Mouse (Mus musculus) cerebellum, adult 11-12 months (tissue): ENCODE results near the gene Zfhx2.

Source experiments
- DNase-seq: peaks from one replicate; pipeline ENCODE4 v3.0.0; 2022

Zfhx2 gene

DNA sequence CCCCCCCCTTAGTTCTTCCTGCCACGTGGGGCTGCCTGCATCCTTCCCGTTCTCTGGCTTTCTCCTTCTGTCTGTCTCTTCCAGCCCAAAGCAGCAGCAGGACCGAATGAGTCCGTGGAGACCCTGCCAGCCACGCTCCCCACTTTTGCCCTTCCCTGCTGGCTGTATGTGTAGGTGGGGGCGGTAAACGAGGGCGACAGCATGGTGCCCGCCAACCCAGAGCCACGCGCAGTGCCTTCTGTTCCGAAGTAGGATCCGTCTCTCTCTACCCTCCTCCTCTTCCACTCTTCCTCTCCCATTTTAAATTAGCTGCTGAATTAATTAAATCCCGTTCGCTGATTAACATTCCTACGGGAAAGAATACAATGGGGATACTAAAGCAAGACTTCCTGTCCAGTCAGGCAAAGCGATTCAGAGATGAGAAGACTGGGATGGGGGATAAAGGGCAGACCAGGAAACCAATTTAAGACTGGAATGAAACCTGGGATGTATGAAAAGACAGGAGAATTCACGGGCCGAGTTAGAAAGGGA, 59.4 kb downstream of the Zfhx2 start:
- DNase-seq: no peak

DNA sequence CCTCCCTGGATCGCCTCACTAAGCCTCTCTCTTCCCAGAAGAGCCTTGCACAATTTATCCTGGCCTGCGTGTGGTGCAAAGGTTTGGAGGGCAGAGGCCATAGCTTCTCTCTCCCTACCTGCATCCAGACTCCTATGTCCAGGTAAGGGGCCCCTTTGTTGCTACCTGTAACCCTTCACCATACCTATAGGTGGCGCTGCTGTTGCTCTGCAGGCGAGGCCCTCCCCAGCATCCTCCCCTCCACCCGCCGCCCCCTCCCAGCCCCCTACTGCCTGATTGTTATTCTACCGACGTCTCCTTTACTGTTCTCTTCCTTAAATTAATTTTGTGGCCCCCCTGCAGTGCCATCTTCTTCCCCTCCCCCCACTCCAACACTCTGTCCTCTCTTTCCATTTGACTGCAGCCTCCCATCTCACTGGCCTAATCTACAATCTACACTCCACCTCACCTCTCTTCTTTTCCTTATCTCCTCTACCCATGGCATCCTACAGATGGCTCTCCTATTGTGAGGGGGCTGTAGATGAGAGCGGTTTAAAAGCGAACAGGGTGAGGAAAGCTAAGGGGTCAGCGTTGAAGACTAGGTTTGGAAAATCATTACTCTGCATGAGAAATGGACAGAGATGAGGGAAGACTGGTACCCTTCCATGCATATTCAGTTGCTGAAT, 63.0 kb downstream of the Zfhx2 start:
- DNase-seq: peak; percentile 66

DNA sequence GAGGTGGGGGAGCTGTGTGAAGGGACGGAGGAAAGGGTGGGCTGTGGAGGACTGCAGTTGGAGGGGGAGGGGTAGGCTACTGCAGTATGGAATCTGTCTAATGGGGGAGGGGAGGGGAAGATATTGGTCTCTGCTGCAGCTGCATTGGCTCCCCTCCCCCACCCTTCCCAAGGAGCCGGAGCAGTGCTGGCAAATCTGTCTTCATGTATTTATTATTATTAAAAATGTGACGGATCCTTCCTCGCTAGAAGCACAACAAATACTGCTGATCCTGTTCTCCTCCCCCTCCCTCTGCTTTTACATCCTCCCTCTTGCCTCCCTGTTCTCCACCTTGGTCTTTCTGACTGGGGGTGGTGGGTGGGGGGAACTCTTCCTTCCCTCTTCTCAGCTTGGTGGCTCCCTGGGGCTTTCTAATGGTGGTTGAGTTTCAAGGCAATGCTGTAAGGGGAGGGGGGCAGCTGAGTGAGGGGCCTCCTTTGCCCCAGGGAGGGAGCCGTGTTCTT, 63.7 kb downstream of the Zfhx2 start:
- DNase-seq: no peak

DNA sequence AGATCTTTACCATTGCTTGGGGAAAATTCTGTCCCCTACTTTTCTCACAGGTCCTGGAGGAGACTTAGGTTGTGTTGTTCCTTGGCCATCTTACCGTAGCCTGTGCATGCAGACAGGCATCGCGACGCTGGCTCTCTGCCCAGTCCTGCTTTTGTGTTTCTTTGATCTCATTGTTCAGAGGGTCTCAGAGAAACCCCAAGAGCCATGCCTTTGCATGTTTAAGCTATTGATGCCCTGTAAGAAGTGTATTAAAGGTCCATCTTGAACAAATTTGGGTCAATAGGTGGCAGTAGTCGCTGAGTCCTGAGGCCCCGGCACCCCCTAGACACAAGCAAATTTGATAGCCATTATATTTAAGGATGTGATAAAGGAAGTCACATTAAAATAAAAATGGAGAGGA, 64.5 kb downstream of the Zfhx2 start:
- peak; percentile 56 for DNase-seq

DNA sequence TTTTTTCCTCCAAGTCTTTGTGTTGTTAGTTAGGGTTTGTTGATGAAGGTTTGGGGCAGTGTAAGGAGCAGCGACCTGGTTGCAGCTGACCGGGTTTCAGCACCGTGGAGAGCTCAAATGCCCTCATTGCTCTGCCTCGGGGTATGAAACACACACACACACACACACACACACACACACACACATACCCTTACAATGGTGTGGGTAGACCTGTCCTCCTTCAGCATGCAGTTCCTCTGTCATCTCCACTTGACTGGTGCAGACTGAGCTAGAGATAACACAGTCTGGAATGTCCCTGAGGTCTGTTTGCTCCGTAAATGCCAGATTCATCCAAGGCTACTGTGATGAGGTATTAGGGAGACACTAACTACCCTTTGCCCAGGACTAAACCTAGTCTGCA, 64.9 kb downstream of the Zfhx2 start:
- no peak for DNase-seq

DNA sequence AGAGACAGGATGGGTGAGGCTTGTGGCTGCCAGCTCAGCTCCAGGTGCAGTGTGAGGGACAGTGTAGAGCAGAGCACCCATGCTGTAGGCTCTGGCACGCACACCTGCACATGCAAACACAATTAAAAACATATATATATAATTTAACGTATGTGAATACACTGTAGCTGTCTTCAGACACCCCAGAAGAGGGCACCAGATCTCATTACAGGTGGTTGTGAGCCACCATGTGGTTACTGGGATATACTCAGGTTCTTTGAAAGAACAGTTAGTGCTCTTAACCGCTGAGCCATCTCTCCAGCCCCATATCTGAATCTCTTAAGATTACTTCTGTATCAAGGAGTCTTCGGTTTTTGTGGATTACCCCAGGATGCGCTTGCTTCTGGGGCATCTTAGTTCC, 66.6 kb downstream of the Zfhx2 start:
- no peak for DNase-seq

DNA sequence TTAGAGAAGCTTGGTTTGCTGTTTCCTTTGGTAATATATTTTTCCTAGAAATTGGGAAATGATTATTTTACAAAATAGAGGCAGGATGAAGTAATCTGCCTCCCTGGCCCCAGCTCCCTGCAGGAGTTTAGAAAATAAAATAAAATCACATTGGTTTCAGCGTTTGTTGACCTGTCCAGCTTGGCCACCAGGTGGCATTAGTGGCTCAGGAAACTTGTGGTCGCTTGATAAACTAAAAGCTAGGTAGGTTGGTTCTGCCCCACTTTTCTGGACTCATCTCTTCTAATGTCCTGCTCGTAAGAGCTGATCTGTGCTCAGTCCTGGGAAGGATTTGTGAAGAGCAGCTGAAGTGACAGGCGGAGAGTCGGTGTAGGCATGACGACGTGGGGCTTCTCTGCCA, 67.9 kb downstream of the Zfhx2 start:
- DNase-seq: peak; percentile 68

DNA sequence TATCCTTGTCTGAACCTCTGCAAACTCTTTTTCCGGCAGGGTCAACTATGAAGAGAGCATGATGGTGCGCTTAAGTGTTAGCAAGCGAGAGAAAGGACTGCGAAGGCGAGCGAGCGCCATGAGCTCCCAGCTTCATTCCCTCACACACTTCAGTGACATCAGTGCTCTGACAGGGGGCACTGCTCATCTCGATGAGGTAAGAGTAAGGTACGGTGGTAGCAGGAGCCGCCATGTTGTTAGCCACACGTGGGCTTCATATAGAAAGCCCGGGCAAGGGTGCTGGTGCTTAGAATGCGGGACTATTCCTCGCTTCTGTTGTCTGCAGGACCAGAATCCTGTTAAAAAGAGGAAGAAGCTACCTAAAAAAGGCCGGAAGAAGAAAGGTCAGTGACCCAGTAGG, 69.1 kb downstream of the Zfhx2 start:
- no peak for DNase-seq

DNA sequence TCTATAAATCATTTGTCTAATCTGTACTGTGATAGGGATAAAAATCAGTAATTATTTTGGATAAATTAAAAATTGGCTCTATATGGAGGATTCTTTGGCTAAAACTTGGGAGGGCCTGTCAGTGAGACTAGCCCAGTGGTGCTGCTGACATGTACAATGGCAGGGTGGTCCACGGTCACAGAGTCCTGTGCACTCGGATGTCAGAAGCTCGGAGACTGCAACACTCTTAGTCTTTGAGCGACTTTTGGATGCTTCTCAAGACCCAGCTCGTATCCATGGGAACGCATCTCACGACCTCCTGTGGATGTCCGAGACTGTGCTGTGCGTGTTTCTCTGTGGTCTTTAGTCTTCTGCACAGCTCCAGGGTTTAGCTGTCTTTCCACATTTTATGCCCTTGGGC, 71.7 kb downstream of the Zfhx2 start:
- no peak for DNase-seq

DNA sequence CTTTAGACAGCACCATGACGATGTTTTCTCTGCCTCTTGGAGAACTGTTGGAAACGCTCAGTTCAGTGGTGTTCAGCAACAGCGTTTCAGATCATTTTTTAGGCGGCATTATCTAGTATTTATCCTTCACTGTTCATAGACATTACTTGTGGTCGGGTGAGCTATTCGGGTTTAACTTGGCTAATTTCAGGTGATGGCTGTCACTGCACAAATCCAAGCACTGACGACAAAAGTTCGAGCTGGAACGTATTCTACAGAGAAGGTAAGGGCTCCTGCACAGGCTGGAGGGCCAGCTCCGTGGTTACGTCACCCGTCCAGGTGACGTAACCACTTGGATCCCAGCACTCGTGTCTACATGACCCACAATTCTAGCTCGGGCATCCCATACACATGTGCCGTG, 75.2 kb downstream of the Zfhx2 start:
- no peak for DNase-seq

DNA sequence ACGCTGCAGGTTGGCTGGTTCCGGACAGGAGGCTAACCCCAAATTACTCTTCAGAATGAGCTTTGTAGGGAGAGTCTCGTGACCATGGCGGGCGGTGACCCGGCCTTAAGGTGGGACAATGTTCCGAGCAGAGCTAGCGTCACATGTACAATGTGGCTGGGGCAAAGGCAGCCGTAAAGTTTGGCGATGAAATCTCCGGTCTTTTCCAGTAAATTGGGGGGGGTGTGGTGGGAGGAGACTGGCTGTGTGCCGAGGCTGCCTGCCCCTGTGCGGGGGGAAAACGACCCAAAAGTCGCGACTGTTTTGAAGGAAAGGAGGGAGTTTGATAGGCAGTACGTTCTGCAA, 76.4 kb downstream of the Zfhx2 start:
- DNase-seq: no peak

DNA sequence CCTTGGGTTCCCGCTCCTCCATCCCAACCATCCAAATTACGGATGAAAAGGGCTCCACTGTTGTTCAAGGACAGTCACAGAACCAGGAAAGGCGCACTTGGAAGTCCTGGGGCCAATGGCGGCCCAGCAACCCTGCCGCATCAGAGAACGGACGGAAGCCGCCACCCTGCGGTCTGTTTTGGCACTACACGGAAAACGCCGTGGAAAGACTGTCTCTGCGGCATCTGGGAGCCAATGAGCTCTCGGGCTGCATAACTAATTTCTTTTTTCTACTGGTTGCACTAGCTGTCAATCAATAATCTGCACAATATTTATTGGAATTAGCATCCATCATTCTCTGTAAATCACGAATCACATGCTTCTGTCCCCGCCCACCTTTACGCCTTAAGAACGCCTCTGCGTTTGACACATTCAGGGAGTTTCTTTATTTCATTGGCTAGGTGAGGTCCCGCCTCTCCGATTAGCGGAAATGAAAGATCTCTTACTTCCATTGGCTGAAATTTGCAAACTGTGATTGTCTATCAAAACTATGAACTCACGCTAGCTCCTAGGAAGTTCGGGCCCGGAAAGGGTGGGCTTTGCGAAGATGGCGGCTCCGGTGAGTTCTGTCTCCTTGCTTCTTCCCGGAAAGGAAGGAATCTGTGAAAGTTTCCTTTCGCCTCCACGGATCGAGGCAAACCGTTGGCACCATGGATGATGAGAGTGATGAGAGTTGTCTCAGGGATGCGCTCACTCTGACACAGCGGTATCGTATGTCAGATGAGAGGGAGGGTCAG, 76.9 kb downstream of the Zfhx2 start, which contains the start of gene Ngdn:
Gene Ngdn, plus strand, starts transcription at position 464 of the 776 bp plus-strand sequence.
- DNase-seq: peak; percentile 98

DNA sequence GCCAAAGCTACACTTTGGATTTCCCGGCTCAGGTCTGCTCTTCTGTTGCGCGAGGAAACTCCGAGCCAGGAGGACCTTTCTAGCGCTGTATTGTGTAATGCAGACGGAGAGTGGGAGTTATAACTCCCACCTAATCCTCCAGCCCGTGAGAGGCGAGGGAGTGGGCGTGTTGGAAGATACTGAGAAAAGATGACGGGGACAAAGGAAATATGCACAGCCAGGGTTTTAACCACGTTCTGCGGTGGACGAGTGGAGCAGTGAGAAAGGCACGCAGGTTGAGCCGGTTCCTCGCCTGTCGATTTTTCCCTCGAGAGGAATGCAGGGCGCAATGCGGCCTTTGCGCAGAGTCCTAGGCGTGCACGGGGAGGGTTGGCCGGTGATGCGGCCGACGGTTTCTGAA, 77.5 kb downstream of the Zfhx2 start:
- no peak for DNase-seq

DNA sequence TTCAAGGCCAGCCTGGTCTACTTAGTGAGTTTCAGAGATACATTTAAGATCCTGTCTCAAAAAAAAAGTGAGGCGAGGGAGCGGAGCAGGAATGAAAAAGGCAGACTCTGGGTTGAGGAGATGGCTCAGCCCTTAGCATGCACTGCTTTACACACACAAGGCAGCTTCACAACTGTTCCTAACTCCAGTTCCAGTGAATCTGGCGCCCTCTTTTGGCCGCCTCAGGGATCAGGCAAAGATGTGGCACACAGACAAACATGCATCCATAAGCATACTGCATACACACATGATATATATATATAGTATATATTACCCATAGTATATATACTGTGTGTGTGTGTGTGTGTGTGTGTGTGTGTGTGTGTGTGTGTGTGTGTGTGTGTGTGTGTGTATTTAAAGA, 81.0 kb downstream of the Zfhx2 start:
- DNase-seq: no peak
